Mouse (Mus musculus) embryonic facial prominence, embryonic 10.5 days (tissue): ENCODE results near the gene Capn5. TPM values are rescaled to one million over a fixed set of nuclear protein-coding genes. Genes with fewer than 3 reads are reported as not detected.
"Not testable (repeated sequence)": the region's sequence is repeated elsewhere in the genome, so short reads cannot be mapped to it uniquely, and the experiment has no call there.

Experiments used
- DNase-seq: peaks from one replicate; pipeline ENCODE4 v3.0.0-alpha.2; 2017; ENCODE audit warnings: low spot score
- H3K27ac ChIP-seq: fragments of 300-500 bp; sonication (generic); replicated peaks from 2 replicates; pipeline ENCODE4 v1.5.1; 2016; ENCODE audit warnings: mild to moderate bottlenecking
- H3K27me3 ChIP-seq: fragments of 300-500 bp; sonication (generic); replicated peaks from 2 replicates; pipeline ENCODE4 v1.6.1; 2016; ENCODE audit warnings: low read depth, mild to moderate bottlenecking; ENCODE audit not compliant: poor library complexity, severe bottlenecking
- H3K36me3 ChIP-seq: fragments of 300-500 bp; sonication (generic); replicated peaks from 2 replicates; pipeline ENCODE4 v1.6.1; 2016; ENCODE audit warnings: mild to moderate bottlenecking, moderate library complexity
- H3K4me1 ChIP-seq: fragments of 300-500 bp; sonication (generic); 2 replicates; pipeline ENCODE4 v1.6.1; 2016
- H3K4me3 ChIP-seq: fragments of 300-500 bp; sonication (generic); 2 replicates; pipeline ENCODE4 v1.5.1; 2016; ENCODE audit warnings: mild to moderate bottlenecking, moderate library complexity
- H3K9me3 ChIP-seq: fragments of 300-500 bp; sonication (generic); 2 replicates; pipeline ENCODE4 v1.6.1; 2016; ENCODE audit warnings: mild to moderate bottlenecking
- WGBS: fragments of 180-500 bp; shearing (Covaris S2); methylation state at CpG from one replicate; pipeline ENCODE4 v1.1.7; 2016; 5-methylcytosine and 5-hydroxymethylcytosine counted together
- polyA plus RNA-seq: library from polyadenylated mRNA; unstranded; fragments of >200 nt; fragmentation: Nextera tagmentation; extraction: Ambion mirVana; gene quantifications from 2 replicates; pipeline ENCODE4 v1.2.1, GENCODE M21; 2016

Capn5 gene
- polyA plus RNA-seq, 1 experiment from 2014 or later: 4.7 TPM

- H3K27me3 ChIP-seq: peaks cover 40% of the 10 kb centered on the region
These were observed 11.7 kb upstream of the Capn5 start for GRCm38 (mm10) chr7:98189745-98190144.

GRCm38 (mm10) chr7:98188680-98189079 is 10.6 kb upstream of the Capn5 start:
- DNase-seq: no peak
- WGBS: 85% methylated on average over 2 of the region's 2 CpGs
- peaks cover 27% of the 10 kb centered on the region for H3K4me1 ChIP-seq
- H3K27ac ChIP-seq: no peak overlapping the region
- H3K4me3 ChIP-seq: no peak overlapping the region
- H3K36me3 ChIP-seq: no peaks in the 10 kb centered on the region
- peaks cover 30% of the 10 kb centered on the region for H3K27me3 ChIP-seq
- no peaks in the 10 kb centered on the region for H3K9me3 ChIP-seq

More at GRCm38 (mm10) chr7:98189745-98190144, 11.7 kb upstream of the Capn5 start:
- H3K36me3 ChIP-seq: no peaks in the 10 kb centered on the region
- 45% methylated on average over 3 of the region's 3 CpGs for WGBS
- H3K27ac ChIP-seq: no peak overlapping the region
- no peak for DNase-seq
- H3K9me3 ChIP-seq: no peaks in the 10 kb centered on the region
- peaks cover 36% of the 10 kb centered on the region for H3K4me1 ChIP-seq
- no peak overlapping the region for H3K4me3 ChIP-seq

- H3K36me3 ChIP-seq: no peaks in the 10 kb centered on the region
- WGBS: 98% methylated on average over 2 of the region's 2 CpGs
- H3K27me3 ChIP-seq: peaks cover 25% of the 10 kb centered on the region
- peaks cover 22% of the 10 kb centered on the region for H3K4me1 ChIP-seq
- H3K9me3 ChIP-seq: no peaks in the 10 kb centered on the region
- DNase-seq: no peak
- no peak overlapping the region for H3K4me3 ChIP-seq
- no peak overlapping the region for H3K27ac ChIP-seq
These were observed 10.2 kb upstream of the Capn5 start for GRCm38 (mm10) chr7:98188238-98188637.

DNA sequence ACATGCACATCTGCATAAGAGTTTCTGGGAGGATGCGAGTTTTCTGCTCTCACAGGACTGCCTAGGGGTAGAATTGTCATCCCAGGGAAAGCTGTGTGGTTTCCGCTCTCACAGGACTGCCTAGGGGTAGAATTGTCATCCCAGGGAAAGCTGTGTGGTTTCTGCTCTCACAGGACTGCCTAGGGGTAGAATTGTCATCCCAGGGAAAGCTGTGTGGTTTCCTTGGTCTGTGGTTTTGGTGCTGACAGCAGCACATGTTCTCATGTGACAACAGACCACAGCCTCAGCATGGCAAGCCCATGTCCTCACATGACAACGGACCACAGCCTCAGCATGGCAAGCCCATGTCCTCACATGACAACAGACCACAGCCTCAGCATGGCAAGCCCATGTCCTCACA is 9.3 kb upstream of the Capn5 start:
- not testable (repeated sequence) for H3K27ac ChIP-seq

DNA sequence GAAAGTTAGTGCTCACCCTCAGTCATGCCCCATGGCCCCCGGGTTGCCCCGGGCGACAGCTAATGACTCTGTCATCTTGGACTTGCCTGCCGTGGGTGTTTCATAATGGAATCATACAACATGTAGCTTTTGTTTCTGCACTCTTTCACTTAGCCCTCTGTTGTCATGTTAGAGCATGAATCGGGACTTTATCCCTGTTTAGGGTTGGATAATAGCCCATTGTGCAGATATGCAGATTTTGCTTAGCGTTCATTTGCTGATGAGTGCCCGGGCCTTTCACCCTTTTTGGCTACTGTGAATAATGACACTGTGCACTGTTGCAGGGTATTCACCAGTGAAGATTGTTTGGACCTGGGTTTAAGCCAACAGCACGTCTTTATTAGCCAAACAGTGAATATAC is 8.6 kb upstream of the Capn5 start:
- Histone ChIP-seq H3K27me3 (peaks cover 9% of the 10 kb centered on the region), H3K36me3 (no peaks in the 10 kb centered on the region), H3K4me1 (peaks cover 20% of the 10 kb centered on the region), H3K27ac (no peak overlapping the region), H3K9me3 (no peaks in the 10 kb centered on the region), H3K4me3 (no peak overlapping the region)
- no peak for DNase-seq
- 69% methylated on average over 8 of the region's 8 CpGs for WGBS

More for the DNA sequence above, 9.3 kb upstream of the Capn5 start:
- 67% methylated on average over 3 of the region's 3 CpGs for WGBS
- peaks cover 20% of the 10 kb centered on the region for H3K4me1 ChIP-seq
- not testable (repeated sequence) for H3K4me3 ChIP-seq, DNase-seq, H3K36me3 ChIP-seq, H3K9me3 ChIP-seq
- H3K27me3 ChIP-seq: peaks cover 16% of the 10 kb centered on the region

- no peaks in the 10 kb centered on the region for H3K27me3 ChIP-seq
- no peak for DNase-seq
- no peak overlapping the region; the same call in 1 of the 2 replicates for H3K27ac ChIP-seq
- 90% methylated on average over 6 of the region's 6 CpGs for WGBS
- H3K4me3 ChIP-seq: no peak overlapping the region
- no peaks in the 10 kb centered on the region for H3K9me3 ChIP-seq
- H3K4me1 ChIP-seq: peaks cover 20% of the 10 kb centered on the region
- H3K36me3 ChIP-seq: no peaks in the 10 kb centered on the region
These were observed 7.3 kb upstream of the Capn5 start for GRCm38 (mm10) chr7:98185326-98185725.

DNA sequence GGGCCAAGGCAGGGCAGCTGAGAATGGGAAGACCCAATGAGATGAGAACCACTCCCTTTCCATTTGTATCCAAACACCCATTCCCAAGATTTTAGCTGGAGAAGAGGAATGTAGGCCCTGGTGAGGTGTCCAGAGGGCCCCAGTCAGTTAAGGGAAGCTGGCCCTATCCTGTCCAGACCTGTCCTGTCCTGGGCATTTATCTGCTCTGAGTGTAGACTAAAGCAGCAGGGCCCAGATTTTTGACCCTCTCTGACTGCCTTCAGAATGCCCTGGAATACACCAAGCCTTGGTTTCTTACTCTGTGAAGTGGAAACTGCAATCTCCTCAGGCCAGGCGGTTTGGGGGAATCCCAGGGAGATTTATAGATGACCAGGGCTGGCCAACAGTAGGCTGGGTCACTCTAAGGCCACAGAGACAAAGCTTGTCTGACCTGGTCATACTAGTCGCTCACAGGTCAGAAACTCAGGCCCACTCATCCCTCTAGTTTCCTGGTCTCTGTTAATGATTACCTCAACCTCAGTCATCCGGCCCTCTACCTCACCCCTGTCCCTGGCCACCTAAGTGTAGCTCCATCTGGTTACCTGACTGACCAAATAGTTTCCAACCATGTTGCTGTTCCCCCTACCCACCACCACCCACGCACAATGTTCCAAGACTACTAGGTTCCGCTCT is 622 bp upstream of the Capn5 start:
- Histone ChIP-seq H3K36me3 (no peaks in the 10 kb centered on the region), H3K4me1 (peaks cover 22% of the 10 kb centered on the region), H3K27ac (peak overlapping the region; percentile 79), H3K27me3 (peaks cover 32% of the 10 kb centered on the region), H3K4me3 (peak overlapping the region; percentile 81), H3K9me3 (no peaks in the 10 kb centered on the region)
- WGBS: 87% methylated on average over 5 of the region's 5 CpGs
- DNase-seq: no peak

- Histone ChIP-seq H3K36me3 (no peaks in the 10 kb centered on the region), H3K4me3 (peak overlapping the region; percentile 81), H3K9me3 (no peaks in the 10 kb centered on the region), H3K4me1 (peaks cover 33% of the 10 kb centered on the region), H3K27ac (peak overlapping the region; percentile 79), H3K27me3 (peaks cover 32% of the 10 kb centered on the region)
- no peak for DNase-seq
- WGBS: 3% methylated on average over 9 of the region's 9 CpGs
These were observed 527 bp downstream of the Capn5 start for GRCm38 (mm10) chr7:98177566-98177928.

DNA sequence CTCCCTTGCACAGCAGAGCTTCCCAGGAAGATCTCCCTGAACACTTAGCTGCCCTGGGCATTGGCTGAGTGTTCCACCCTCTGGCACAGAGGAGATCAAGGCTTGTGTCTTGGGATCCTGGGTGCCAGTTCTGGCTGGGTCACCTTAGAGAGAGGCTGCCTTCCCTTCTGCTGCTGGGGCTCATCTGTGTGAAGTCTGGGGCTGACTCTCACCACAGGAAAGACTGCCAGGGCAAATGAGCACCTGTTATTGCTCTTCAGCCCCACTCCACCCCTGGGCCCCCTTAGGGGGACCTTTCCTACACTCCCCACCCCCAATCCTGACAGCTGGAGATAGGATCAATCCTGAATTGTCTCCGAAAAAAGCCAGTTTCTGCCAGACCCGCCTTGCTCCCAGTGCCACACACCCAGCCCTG is 996 bp downstream of the Capn5 start:
- no peaks in the 10 kb centered on the region for H3K36me3 ChIP-seq
- DNase-seq: no peak
- peaks cover 38% of the 10 kb centered on the region for H3K4me1 ChIP-seq
- H3K27ac ChIP-seq: peak overlapping the region; percentile 44; the same call in 1 of the 2 replicates
- peak overlapping the region; percentile 81 for H3K4me3 ChIP-seq
- H3K27me3 ChIP-seq: peaks cover 32% of the 10 kb centered on the region
- 46% methylated on average over 2 of the region's 2 CpGs for WGBS
- H3K9me3 ChIP-seq: no peaks in the 10 kb centered on the region

DNA sequence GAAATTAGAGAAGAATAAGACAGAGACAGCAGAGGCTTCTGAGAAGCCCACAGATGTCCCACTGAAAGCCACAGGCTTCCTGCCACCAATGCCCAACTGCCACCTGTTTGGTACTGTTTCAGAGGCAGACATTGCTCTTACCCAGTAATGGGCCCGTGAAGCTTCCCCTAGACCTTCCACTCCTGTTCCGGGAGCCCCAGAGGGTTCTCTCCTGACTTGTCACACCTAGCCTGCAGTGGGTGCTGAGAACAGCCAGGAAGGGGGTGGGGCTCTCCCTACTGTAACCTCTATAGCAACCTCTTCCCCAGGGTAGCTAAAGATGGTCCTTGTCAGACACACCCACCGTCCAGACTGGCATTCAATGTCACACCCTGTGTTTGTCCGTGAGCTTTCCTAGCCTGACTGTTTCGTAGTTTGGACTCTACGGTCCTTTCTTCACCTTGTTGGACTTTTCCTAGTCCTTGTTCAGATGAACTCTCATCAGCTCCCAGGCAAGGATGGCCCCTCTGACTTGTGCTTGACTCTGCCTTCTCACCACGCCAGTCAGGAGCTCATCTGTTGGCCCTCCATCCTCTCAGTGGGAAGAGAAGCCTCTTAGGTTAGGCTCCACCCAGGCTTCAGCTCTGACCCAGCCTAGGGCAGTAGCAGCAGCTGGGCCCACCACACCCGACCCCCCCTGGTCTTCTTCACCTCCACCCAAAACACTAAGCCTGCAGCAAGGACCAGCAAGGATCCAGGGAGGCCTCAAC is 1.6 kb downstream of the Capn5 start:
- Histone ChIP-seq H3K4me3 (peak overlapping the region; percentile 81; the same call in 1 of the 2 replicates), H3K9me3 (no peaks in the 10 kb centered on the region), H3K4me1 (peaks cover 42% of the 10 kb centered on the region), H3K36me3 (no peaks in the 10 kb centered on the region), H3K27me3 (peaks cover 32% of the 10 kb centered on the region), H3K27ac (peak overlapping the region; percentile 44; the same call in 1 of the 2 replicates)
- DNase-seq: no peak
- 77% methylated on average over 8 of the region's 8 CpGs for WGBS

DNA sequence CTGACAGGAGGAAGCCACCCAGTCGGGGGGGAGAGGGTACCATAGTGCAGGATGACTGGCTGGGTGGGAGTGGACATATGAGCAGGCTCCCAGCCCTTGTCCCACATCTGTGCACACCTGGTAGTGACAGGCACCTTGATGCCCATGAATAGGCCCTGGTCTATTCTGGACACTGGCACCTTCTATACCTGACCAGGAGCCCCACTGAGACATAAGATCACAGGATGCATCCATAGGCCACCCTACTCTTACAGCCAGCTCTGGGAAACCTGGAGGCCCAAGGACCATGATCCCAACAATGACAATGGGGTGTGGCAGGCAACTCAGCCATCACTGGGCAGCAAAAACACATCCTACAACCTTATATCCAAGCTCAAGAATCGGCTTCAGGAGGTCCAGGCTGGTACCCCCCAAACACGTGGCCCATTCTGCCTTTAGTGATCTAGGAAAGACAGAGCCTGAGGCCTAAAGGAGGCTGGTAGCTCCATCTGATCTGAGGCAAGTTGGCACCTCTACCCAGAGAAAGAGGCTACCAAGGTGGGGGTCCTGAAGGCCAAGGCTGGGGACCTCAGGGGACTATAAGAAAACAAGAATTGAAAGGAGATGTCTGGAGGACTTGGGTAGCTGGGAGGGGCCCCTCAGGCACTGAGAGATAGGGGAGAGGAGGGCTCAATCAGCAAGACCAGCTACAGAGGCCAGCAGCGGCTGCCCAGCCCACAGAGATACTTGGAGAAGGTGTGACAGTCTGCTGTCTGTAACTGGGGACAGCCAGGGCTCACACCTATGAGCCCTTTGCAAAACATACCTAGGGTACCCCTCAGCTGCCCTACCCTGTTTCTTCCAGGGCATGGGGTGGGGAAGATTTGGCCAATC is 3.0 kb downstream of the Capn5 start:
- Histone ChIP-seq H3K4me3 (no peak overlapping the region), H3K36me3 (no peaks in the 10 kb centered on the region), H3K4me1 (peaks cover 55% of the 10 kb centered on the region), H3K27me3 (peaks cover 32% of the 10 kb centered on the region), H3K9me3 (no peaks in the 10 kb centered on the region), H3K27ac (peak overlapping the region; percentile 30)
- 80% methylated on average over 4 of the region's 4 CpGs for WGBS
- DNase-seq: no peak

DNA sequence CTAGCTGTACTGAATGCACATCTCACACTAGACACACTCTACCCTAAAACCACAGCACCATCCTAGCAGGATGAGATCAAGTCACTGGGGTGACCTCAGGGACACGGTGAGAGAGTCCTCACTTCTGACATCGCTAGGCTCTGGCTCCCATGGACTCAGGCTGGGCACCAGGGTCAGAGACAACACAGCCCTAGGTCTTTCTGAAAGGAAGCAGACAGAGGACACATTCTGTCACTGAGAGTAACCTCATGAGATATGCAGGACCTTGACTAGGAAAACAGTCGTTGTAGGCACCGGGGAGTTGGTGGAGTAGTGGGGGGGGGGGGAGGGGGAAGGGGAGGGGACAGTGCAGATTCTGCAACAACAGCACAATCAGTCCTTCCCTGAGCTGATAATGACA is 4.7 kb downstream of the Capn5 start:
- Histone ChIP-seq H3K4me1 (peaks cover 52% of the 10 kb centered on the region), H3K27me3 (peaks cover 17% of the 10 kb centered on the region), H3K9me3 (no peaks in the 10 kb centered on the region), H3K27ac (peak overlapping the region; percentile 40; the same call in 1 of the 2 replicates), H3K4me3 (no peak overlapping the region), H3K36me3 (no peaks in the 10 kb centered on the region)
- WGBS: 48% methylated on average over 4 of the region's 4 CpGs
- no peak for DNase-seq
